Mouse (Mus musculus) hindbrain, embryonic 10.5 days (tissue): ENCODE data around the gene Cda. TPM values are rescaled to one million over a fixed set of nuclear protein-coding genes. Genes with fewer than 3 reads are reported as not detected.
A peak's percentile ranks its signal among the peaks of the same experiment; 100 is the strongest.

Source experiments
- DNase-seq: peaks from one replicate; pipeline ENCODE4 v3.0.0-alpha.2; 2017; ENCODE audit warnings: low spot score
- H3K27ac ChIP-seq: fragments of 300-500 bp; sonication (generic); 2 replicates; pipeline ENCODE4 v1.5.1; 2016; ENCODE audit warnings: mild to moderate bottlenecking, moderate library complexity
- H3K27me3 ChIP-seq: fragments of 300-500 bp; sonication (generic); 2 replicates; pipeline ENCODE4 v1.6.1; 2016; ENCODE audit warnings: mild to moderate bottlenecking; ENCODE audit not compliant: poor library complexity, insufficient read depth, severe bottlenecking
- H3K36me3 ChIP-seq: fragments of 300-500 bp; sonication (generic); 2 replicates; pipeline ENCODE4 v1.6.1; 2016; ENCODE audit warnings: mild to moderate bottlenecking, moderate library complexity
- H3K4me1 ChIP-seq: fragments of 300-500 bp; sonication (generic); replicated peaks from 2 replicates; pipeline ENCODE4 v1.6.1; 2016; ENCODE audit warnings: mild to moderate bottlenecking
- H3K4me3 ChIP-seq: fragments of 300-500 bp; sonication (generic); 2 replicates; pipeline ENCODE4 v1.5.1; 2016; ENCODE audit warnings: mild to moderate bottlenecking, moderate library complexity
- H3K9me3 ChIP-seq: fragments of 300-500 bp; sonication (generic); 2 replicates; pipeline ENCODE4 v1.6.1; 2016; ENCODE audit warnings: mild to moderate bottlenecking, moderate library complexity
- WGBS: fragments of 180-500 bp; shearing (Covaris S2); methylation state at CpG from one replicate; pipeline ENCODE4 v1.1.7; 2016; 5-methylcytosine and 5-hydroxymethylcytosine counted together
- polyA plus RNA-seq: library from polyadenylated mRNA; unstranded; fragments of >200 nt; fragmentation: Nextera tagmentation; extraction: Ambion mirVana; gene quantifications from 2 replicates; pipeline ENCODE4 v1.2.1, GENCODE M21; 2016

Gene Cda
- polyA plus RNA-seq, 1 experiment from 2014 or later: 2.2 TPM

DNA sequence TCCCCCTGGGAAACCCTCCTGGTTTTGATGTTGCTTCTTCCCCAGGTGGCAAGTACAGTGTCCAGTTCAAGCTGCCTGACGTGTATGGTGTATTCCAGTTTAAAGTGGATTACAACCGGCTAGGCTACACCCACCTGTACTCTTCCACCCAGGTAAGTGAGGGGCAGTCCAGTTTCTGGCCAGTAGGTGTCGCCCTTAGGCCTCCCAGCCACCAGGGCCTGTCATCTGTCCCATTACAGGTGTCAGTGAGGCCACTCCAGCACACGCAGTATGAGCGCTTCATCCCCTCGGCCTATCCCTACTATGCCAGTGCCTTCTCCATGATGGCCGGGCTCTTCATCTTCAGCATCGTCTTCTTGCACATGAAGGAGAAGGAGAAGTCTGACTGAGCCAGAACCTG is 56.2 kb downstream of the Cda start:
- peaks cover 100% of the 10 kb centered on the region for H3K36me3 ChIP-seq

GRCm38 (mm10) chr4:138310311-138310910 is 57.4 kb downstream of the Cda start:
- no peak overlapping the region for H3K4me3 ChIP-seq
- WGBS: 94% methylated on average over 19 of the region's 19 CpGs
- no peak for DNase-seq
- H3K9me3 ChIP-seq: no peaks in the 10 kb centered on the region
- peaks cover 17% of the 10 kb centered on the region for H3K4me1 ChIP-seq
- no peaks in the 10 kb centered on the region for H3K27me3 ChIP-seq
- peaks cover 91% of the 10 kb centered on the region for H3K36me3 ChIP-seq
- H3K27ac ChIP-seq: no peak overlapping the region

More for the DNA sequence above, 56.2 kb downstream of the Cda start:
- Histone ChIP-seq H3K9me3 (0 out of 2 replicates have a peak, but pooled peaks cover 3% of the 10 kb centered on the region), H3K27me3 (no peaks in the 10 kb centered on the region), H3K27ac (no peak overlapping the region), H3K4me1 (0 out of 2 replicates have a peak, but pooled peaks cover 10% of the 10 kb centered on the region), H3K4me3 (no peak overlapping the region)
- 71% methylated on average over 8 of the region's 8 CpGs for WGBS
- peak; percentile 28 for DNase-seq

DNA sequence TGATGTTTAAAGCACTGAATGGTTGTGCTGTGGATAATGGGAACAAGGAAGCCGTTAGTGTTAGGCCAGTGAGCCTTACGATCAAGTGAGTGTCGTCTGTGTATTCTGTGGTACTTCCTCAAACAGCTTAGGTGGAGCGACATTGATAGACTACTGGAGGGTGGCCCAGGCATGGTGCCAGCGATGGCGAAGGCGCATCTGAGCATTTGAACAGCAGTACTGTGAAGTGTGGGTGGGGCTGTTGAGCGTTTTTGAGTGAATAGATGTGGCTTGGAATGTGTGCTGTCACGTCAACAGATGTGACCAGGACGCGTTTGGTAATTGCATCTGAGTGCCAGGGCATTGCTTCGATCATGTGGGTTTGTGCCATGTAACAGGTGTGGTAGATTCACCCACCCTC is 60.1 kb downstream of the Cda start:
- H3K4me3 ChIP-seq: no peak overlapping the region
- 96% methylated on average over 12 of the region's 12 CpGs for WGBS
- no peaks in the 10 kb centered on the region for H3K27me3 ChIP-seq
- DNase-seq: no peak
- peaks cover 64% of the 10 kb centered on the region for H3K36me3 ChIP-seq
- H3K27ac ChIP-seq: no peak overlapping the region
- no peaks in the 10 kb centered on the region for H3K9me3 ChIP-seq
- H3K4me1 ChIP-seq: peaks cover 34% of the 10 kb centered on the region

DNA sequence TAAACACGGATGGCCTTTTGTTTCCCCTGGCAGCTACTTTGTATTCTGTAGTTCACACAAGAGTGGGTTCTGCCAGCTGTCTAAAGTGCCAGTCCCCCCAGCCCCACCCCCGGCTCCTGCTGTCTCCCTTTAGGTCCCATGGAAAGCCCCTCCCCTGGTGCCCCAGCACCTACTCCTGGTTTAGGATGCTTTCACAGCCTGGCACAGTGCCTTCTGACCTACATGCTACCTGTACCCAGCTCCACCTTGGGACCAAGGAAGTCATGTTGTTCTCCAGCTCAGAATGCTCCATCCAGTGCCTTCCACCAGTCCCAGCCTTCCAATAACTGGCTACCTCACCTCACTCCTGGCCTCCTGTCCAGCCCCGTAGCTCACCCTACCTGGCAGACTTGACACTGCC is 60.8 kb downstream of the Cda start:
- WGBS: 93% methylated on average over 3 of the region's 3 CpGs
- no peaks in the 10 kb centered on the region for H3K9me3 ChIP-seq
- H3K27ac ChIP-seq: no peak overlapping the region
- no peak for DNase-seq
- no peaks in the 10 kb centered on the region for H3K27me3 ChIP-seq
- no peak overlapping the region for H3K4me3 ChIP-seq
- H3K4me1 ChIP-seq: peaks cover 37% of the 10 kb centered on the region
- peaks cover 57% of the 10 kb centered on the region for H3K36me3 ChIP-seq

DNA sequence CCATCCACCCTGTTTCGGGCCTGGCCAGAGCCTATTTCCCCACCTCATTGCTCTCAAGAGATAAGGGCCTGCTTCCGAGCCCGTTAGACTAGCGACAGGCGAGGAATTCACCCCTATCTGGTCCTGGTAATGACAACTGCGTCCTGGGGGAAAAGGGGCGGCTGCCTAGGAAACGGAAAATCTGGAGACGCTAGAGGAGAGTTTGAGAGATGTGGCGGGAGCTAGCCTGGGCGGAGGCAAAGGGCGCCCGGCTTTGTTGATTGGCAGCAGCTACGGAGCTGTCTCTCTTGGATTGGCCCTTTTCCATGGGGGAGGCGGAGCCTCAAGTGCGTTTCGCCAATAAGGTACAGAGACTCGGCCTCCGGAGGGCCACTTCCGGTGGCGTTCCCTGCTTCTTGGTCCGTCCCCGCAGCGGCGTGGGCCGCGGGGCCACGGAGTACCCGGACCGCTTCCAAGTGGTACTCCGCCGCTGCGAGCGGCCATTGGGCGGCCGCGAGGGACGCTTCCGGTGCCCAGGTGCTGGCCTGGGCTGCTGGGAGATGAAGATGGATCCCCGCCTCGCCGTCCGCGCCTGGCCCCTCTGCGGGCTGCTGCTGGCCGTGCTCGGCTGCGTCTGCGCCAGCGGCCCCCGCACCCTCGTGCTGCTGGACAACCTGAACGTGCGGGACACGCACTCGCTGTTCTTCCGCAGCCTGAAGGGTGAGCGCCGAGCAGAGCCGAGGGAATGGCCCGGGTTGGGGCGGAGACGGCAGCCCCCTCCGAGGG is 63.3 kb downstream of the Cda start, which contains the start of gene Ddost:
Gene Ddost, plus strand, starts transcription at position 391 of the 765 bp plus-strand sequence.
- DNase-seq: peak; percentile 99
- under 1% methylated on average over 64 of the region's 64 CpGs for WGBS
- Histone ChIP-seq H3K27ac (peak within 1 kb of the TSS; percentile 94), H3K27me3 (no peaks in the 10 kb centered on the region), H3K4me3 (peak within 1 kb of the TSS; percentile 97), H3K9me3 (no peaks in the 10 kb centered on the region), H3K36me3 (peaks cover 32% of the 10 kb centered on the region), H3K4me1 (peaks cover 37% of the 10 kb centered on the region)

- Histone ChIP-seq H3K4me1 (peaks cover 37% of the 10 kb centered on the region), H3K27me3 (no peaks in the 10 kb centered on the region), H3K4me3 (peak overlapping the region; percentile 97), H3K36me3 (peaks cover 24% of the 10 kb centered on the region), H3K27ac (peak overlapping the region; percentile 94), H3K9me3 (no peaks in the 10 kb centered on the region)
- WGBS: 19% methylated on average over 18 of the region's 18 CpGs
- no peak for DNase-seq
Observed at GRCm38 (mm10) chr4:138303742-138304141, 64.0 kb downstream of the Cda start.

GRCm38 (mm10) chr4:138303011-138303410 is 64.8 kb downstream of the Cda start:
- peaks cover 17% of the 10 kb centered on the region for H3K36me3 ChIP-seq
- DNase-seq: no peak
- no peaks in the 10 kb centered on the region for H3K9me3 ChIP-seq
- H3K4me1 ChIP-seq: peaks cover 37% of the 10 kb centered on the region
- H3K4me3 ChIP-seq: peak overlapping the region; percentile 97; the same call in 1 of the 2 replicates
- no peaks in the 10 kb centered on the region for H3K27me3 ChIP-seq
- H3K27ac ChIP-seq: no peak overlapping the region
- WGBS: 95% methylated on average over 3 of the region's 3 CpGs

DNA sequence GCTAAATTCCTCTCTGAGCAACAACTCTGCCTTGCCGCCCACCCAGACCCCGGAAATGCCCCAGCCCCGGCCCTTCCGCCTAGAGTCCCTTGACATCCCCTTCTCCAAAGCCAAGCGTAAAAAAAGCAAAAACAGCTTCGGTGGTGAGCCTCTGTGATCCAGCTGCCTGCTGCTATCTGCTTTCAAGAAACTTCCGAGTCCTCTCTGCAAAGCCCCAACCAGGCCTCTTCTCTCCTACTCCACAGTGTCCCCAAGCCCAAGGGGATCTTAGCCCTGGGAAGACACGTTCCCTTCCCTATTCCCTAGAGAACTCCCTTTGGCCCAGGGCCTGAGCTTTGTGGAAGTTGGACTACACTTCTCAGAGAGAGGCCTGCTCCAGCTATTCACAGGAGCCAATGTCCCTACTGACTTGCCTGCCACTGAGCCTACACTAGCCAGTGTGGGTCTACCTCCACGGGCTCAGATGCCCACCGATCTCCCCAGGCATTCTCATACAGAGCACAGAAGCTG is 66.5 kb downstream of the Cda start:
- H3K4me1 ChIP-seq: peaks cover 29% of the 10 kb centered on the region
- H3K27me3 ChIP-seq: no peaks in the 10 kb centered on the region
- H3K27ac ChIP-seq: no peak overlapping the region
- H3K36me3 ChIP-seq: no peaks in the 10 kb centered on the region
- DNase-seq: no peak
- no peak overlapping the region for H3K4me3 ChIP-seq
- WGBS: 83% methylated on average over 10 of the region's 10 CpGs
- no peaks in the 10 kb centered on the region for H3K9me3 ChIP-seq

- 89% methylated on average over 10 of the region's 14 CpGs for WGBS
- no peaks in the 10 kb centered on the region for H3K36me3 ChIP-seq
- H3K4me1 ChIP-seq: peaks cover 13% of the 10 kb centered on the region
- no peak for DNase-seq
- no peaks in the 10 kb centered on the region for H3K9me3 ChIP-seq
- H3K27ac ChIP-seq: peak overlapping the region; percentile 35
- H3K4me3 ChIP-seq: no peak overlapping the region
- H3K27me3 ChIP-seq: no peaks in the 10 kb centered on the region
Observed at GRCm38 (mm10) chr4:138293949-138294550, 73.7 kb downstream of the Cda start.

DNA sequence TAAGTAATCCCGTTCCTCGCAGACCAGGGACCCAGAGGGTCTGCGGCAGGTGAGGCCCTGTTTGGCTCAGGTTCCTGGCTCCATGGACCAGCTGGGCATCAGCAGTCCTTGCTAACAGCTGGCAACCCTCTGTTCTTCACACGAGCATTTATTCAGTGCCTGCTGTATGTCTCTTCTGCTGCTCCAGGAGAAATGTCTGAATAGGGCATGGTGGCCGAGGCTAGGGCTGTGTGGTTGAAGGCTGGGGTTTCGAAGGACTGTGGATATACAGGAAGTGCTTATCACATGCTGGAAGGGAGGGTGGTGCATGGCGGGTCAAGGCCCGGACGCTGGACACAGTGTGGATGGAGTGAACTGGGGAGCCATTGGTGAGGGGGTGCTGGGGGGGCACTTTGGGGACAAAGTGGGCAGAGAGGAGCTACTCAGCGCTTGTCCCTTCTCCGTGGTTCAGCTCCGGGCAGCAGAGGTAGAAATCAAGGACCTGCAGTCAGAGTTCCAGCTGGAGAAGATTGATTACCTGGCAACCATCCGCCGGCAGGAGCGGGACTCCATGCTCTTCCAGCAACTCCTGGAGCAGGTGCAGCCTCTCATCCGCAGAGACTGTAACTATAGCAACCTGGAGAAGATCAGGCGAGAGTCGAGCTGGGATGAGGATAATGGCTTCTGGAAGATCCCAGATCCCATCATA is 74.4 kb downstream of the Cda start:
- H3K27me3 ChIP-seq: no peaks in the 10 kb centered on the region
- no peak overlapping the region for H3K4me3 ChIP-seq
- no peaks in the 10 kb centered on the region for H3K9me3 ChIP-seq
- H3K36me3 ChIP-seq: no peaks in the 10 kb centered on the region
- 83% methylated on average over 18 of the region's 18 CpGs for WGBS
- DNase-seq: no peak
- peak overlapping the region; percentile 35; the same call in 1 of the 2 replicates for H3K27ac ChIP-seq
- H3K4me1 ChIP-seq: peaks cover 14% of the 10 kb centered on the region

- 90% methylated on average over 13 of the region's 13 CpGs for WGBS
- Histone ChIP-seq H3K36me3 (no peaks in the 10 kb centered on the region), H3K27ac (no peak overlapping the region), H3K9me3 (no peaks in the 10 kb centered on the region), H3K4me3 (no peak overlapping the region), H3K27me3 (no peaks in the 10 kb centered on the region), H3K4me1 (peaks cover 14% of the 10 kb centered on the region)
- no peak for DNase-seq
Observed at GRCm38 (mm10) chr4:138292028-138292427, 75.8 kb downstream of the Cda start.

DNA sequence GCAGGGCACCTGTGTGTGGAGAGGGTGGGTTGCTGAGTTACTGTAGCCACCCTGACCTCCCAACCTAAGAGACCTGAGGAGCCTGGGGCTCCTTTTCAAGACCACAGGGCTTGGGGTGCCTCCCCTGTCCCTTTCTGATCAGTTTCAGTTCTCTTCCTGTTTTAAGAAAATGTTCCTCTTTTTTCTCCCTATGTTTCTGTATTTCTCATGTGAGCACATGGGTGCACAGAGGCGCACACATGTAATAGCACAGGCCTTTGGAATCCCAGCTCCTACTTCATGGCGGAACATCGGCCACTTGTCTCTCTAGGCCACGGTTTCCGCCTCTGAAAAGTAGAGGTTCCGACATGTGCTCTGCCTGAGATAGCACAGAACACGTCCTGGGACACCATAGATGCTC is 79.1 kb downstream of the Cda start:
- H3K9me3 ChIP-seq: no peaks in the 10 kb centered on the region
- DNase-seq: no peak
- no peak overlapping the region for H3K4me3 ChIP-seq

More for the DNA sequence above, 79.1 kb downstream of the Cda start:
- H3K36me3 ChIP-seq: no peaks in the 10 kb centered on the region
- H3K4me1 ChIP-seq: peaks cover 16% of the 10 kb centered on the region
- WGBS: 89% methylated on average over 7 of the region's 7 CpGs
- H3K27me3 ChIP-seq: no peaks in the 10 kb centered on the region
- H3K27ac ChIP-seq: no peak overlapping the region
